Mouse (Mus musculus): ENCODE results near the gene Col16a1.

- TF ChIP-seq CTCF (conservative IDR thresholded peaks at IDR 0.05; ENCODE audit: insufficient read depth, insufficient read length, low read depth, low read length), result no peak
- no peak for TF ChIP-seq POLR2A (IDR thresholded peaks at IDR 0.05; ENCODE audit: low read depth, low read length)
Observed at GRCm38 (mm10) chr4:130073367-130073766, 25.7 kb downstream of the Col16a1 start.
